Mouse (Mus musculus): ENCODE data around the gene Sema3f. TPM values are rescaled to one million over a fixed set of nuclear protein-coding genes. Genes with fewer than 3 reads are reported as not detected.
A peak's percentile ranks its signal among the peaks of the same experiment; 100 is the strongest.

The Sema3f gene
- polyA plus RNA-seq, 1 experiment from 2014 or later: 30.2 TPM

GRCm38 (mm10) chr9:107708439-107709095 lies 1.7 kb downstream of the Sema3f start:
- Histone ChIP-seq H3K4me3 (ENCODE audit: low read depth, low read length) (peak overlapping the region; percentile 84), H3K27ac (ENCODE audit: low read length) (peak overlapping the region; percentile 92), H3K4me1 (ENCODE audit: control insufficient read depth, insufficient read depth, low read length) (peaks cover 46% of the 10 kb centered on the region), H3K36me3 (ENCODE audit: control insufficient read depth, insufficient read depth, low read length) (peaks cover 6% of the 10 kb centered on the region; the same call in 1 of the 2 replicates), H3K4me2 (replicated peaks; ENCODE audit: low read depth, low read length) (peak overlapping the region; percentile 74), H3K9me3 (ENCODE audit: control insufficient read depth, low read depth, low read length) (no peaks in the 10 kb centered on the region), H3K27me3 (ENCODE audit: control insufficient read depth, insufficient read depth, low read length) (no peaks in the 10 kb centered on the region), H3K9ac (replicated peaks; ENCODE audit: low read depth, low read length) (peak overlapping the region; percentile 81)
- no peak for ATAC-seq (ENCODE audit: insufficient number of reproducible peaks, insufficient read depth, low FRiP score, low read depth)
- WGBS: 2% methylated on average over 21 of the region's 21 CpGs

GRCm38 (mm10) chr9:107707701-107708438 lies 2.4 kb downstream of the Sema3f start:
- WGBS: under 1% methylated on average over 17 of the region's 17 CpGs
- H3K4me1 ChIP-seq (ENCODE audit: control insufficient read depth, insufficient read depth, low read length): peaks cover 52% of the 10 kb centered on the region
- H3K27me3 ChIP-seq (ENCODE audit: control insufficient read depth, insufficient read depth, low read length): no peaks in the 10 kb centered on the region
- H3K9ac ChIP-seq (replicated peaks; ENCODE audit: low read depth, low read length): peak overlapping the region; percentile 81
- H3K4me2 ChIP-seq (replicated peaks; ENCODE audit: low read depth, low read length): peak overlapping the region; percentile 74
- H3K27ac ChIP-seq (ENCODE audit: low read length): peak overlapping the region; percentile 92
- peak overlapping the region; percentile 84 for H3K4me3 ChIP-seq (ENCODE audit: low read depth, low read length)
- H3K36me3 ChIP-seq (ENCODE audit: control insufficient read depth, insufficient read depth, low read length): peaks cover 6% of the 10 kb centered on the region; the same call in 1 of the 2 replicates
- no peaks in the 10 kb centered on the region for H3K9me3 ChIP-seq (ENCODE audit: control insufficient read depth, low read depth, low read length)
- ATAC-seq (ENCODE audit: insufficient number of reproducible peaks, insufficient read depth, low FRiP score, low read depth): 0 out of 2 replicates have a peak, but pooled peaks have one; percentile 2

GRCm38 (mm10) chr9:107706781-107707211 lies 3.5 kb downstream of the Sema3f start:
- Histone ChIP-seq H3K4me2 (replicated peaks; ENCODE audit: low read depth, low read length) (peak overlapping the region; percentile 74), H3K27me3 (ENCODE audit: control insufficient read depth, insufficient read depth, low read length) (no peaks in the 10 kb centered on the region), H3K4me1 (ENCODE audit: control insufficient read depth, insufficient read depth, low read length) (peaks cover 63% of the 10 kb centered on the region), H3K9me3 (ENCODE audit: control insufficient read depth, low read depth, low read length) (no peaks in the 10 kb centered on the region), H3K9ac (replicated peaks; ENCODE audit: low read depth, low read length) (peak overlapping the region; percentile 81), H3K36me3 (ENCODE audit: control insufficient read depth, insufficient read depth, low read length) (peaks cover 6% of the 10 kb centered on the region; the same call in 1 of the 2 replicates), H3K27ac (ENCODE audit: low read length) (peak overlapping the region; percentile 92), H3K4me3 (ENCODE audit: low read depth, low read length) (peak overlapping the region; percentile 84)
- 2% methylated on average over 14 of the region's 14 CpGs for WGBS
- peak; percentile 4; the same call in 1 of the 2 replicates for ATAC-seq (ENCODE audit: insufficient number of reproducible peaks, insufficient read depth, low FRiP score, low read depth)

DNA sequence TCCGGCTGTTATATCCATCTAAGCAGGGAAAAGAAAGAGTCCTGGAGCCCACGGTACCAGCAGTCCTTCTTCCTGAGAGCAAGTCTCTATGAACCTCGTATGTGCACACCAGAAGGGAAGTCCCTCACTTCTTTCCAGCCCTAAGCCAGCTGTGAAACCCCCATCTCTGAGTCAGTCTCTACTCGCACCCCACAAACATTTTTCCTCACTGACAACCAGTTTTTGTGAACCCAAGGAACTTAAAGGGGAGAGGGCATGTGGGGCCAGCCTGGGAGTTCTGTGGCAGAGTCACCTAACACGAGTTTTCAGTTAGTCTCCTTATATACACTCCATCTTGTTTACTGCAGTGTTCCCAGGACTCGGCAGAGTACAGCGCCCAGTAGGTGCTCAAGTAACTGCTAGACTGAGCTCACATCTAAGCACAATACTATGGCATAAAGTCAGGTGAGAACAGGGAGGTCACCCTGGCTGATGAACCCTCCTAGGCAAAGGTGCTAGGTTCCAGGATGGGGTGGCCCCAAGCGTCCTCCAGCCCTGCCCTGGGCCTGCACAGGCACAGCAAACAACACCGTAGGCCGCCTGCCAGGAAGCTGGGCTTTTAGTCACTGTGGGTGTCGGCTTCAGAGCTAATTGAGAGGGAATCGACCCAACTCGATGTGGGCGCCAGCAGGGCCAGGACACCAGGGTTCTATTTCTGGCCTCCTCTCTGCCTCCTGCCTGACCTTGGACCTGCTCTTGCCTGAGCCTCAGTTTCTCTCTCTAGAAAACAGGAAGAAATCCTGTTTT lies 6.7 kb downstream of the Sema3f start:
- Histone ChIP-seq H3K9ac (replicated peaks; ENCODE audit: low read depth, low read length) (no peak overlapping the region), H3K9me3 (ENCODE audit: control insufficient read depth, low read depth, low read length) (no peaks in the 10 kb centered on the region), H3K27ac (ENCODE audit: low read length) (peak overlapping the region; percentile 68; the same call in 1 of the 2 replicates), H3K27me3 (ENCODE audit: control insufficient read depth, insufficient read depth, low read length) (no peaks in the 10 kb centered on the region), H3K4me3 (ENCODE audit: low read depth, low read length) (no peak overlapping the region), H3K36me3 (ENCODE audit: control insufficient read depth, insufficient read depth, low read length) (peaks cover 10% of the 10 kb centered on the region; the same call in 1 of the 2 replicates), H3K4me2 (replicated peaks; ENCODE audit: low read depth, low read length) (0 out of 2 replicates have a peak overlapping the region, but pooled peaks have one; percentile 1), H3K4me1 (ENCODE audit: control insufficient read depth, insufficient read depth, low read length) (peaks cover 96% of the 10 kb centered on the region)
- ATAC-seq (ENCODE audit: insufficient number of reproducible peaks, insufficient read depth, low FRiP score, low read depth): no peak
- 42% methylated on average over 14 of the region's 14 CpGs for WGBS

- H3K27ac ChIP-seq (ENCODE audit: low read length): peak overlapping the region; percentile 68; the same call in 1 of the 2 replicates
- WGBS: 56% methylated on average over 3 of the region's 3 CpGs
- H3K27me3 ChIP-seq (ENCODE audit: control insufficient read depth, insufficient read depth, low read length): no peaks in the 10 kb centered on the region
Measured at GRCm38 (mm10) chr9:107702606-107703185, 7.6 kb downstream of the Sema3f start.

DNA sequence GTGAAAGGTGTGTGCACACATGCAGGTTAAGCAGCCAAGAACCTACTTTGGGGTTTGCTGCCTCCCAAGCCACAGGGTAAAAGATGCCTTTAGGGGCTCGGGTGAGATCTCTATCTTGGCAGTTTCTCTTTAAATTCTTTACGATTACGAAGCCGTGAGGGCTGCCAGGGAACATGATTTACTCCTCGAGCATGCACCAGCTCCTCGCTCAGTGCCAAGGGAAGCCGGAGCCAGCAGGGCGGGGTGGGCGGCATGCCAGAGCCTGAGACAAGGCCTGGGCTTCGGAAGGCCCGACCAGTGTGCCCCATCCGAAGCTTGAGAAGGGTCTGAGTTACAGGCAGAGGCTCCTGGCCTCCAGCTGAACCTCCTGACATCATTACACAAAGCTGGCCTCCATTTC lies 8.7 kb downstream of the Sema3f start:
- Histone ChIP-seq H3K9ac (replicated peaks; ENCODE audit: low read depth, low read length) (0 out of 2 replicates have a peak overlapping the region, but pooled peaks have one; percentile 1), H3K27ac (ENCODE audit: low read length) (peak overlapping the region; percentile 76; the same call in 1 of the 2 replicates), H3K4me2 (replicated peaks; ENCODE audit: low read depth, low read length) (0 out of 2 replicates have a peak overlapping the region, but pooled peaks have one; percentile 5), H3K9me3 (ENCODE audit: control insufficient read depth, low read depth, low read length) (no peaks in the 10 kb centered on the region), H3K4me1 (ENCODE audit: control insufficient read depth, insufficient read depth, low read length) (peaks cover 99% of the 10 kb centered on the region), H3K36me3 (ENCODE audit: control insufficient read depth, insufficient read depth, low read length) (peaks cover 10% of the 10 kb centered on the region), H3K27me3 (ENCODE audit: control insufficient read depth, insufficient read depth, low read length) (no peaks in the 10 kb centered on the region), H3K4me3 (ENCODE audit: low read depth, low read length) (no peak overlapping the region)
- ATAC-seq (ENCODE audit: insufficient number of reproducible peaks, insufficient read depth, low FRiP score, low read depth): no peak
- WGBS: 27% methylated on average over 12 of the region's 12 CpGs

More at GRCm38 (mm10) chr9:107702606-107703185, 7.6 kb downstream of the Sema3f start:
- ATAC-seq (ENCODE audit: insufficient number of reproducible peaks, insufficient read depth, low FRiP score, low read depth): no peak
- Histone ChIP-seq H3K4me2 (replicated peaks; ENCODE audit: low read depth, low read length) (no peak overlapping the region), H3K9ac (replicated peaks; ENCODE audit: low read depth, low read length) (no peak overlapping the region), H3K4me3 (ENCODE audit: low read depth, low read length) (no peak overlapping the region), H3K36me3 (ENCODE audit: control insufficient read depth, insufficient read depth, low read length) (peaks cover 10% of the 10 kb centered on the region; the same call in 1 of the 2 replicates), H3K9me3 (ENCODE audit: control insufficient read depth, low read depth, low read length) (no peaks in the 10 kb centered on the region), H3K4me1 (ENCODE audit: control insufficient read depth, insufficient read depth, low read length) (peaks cover 98% of the 10 kb centered on the region)

DNA sequence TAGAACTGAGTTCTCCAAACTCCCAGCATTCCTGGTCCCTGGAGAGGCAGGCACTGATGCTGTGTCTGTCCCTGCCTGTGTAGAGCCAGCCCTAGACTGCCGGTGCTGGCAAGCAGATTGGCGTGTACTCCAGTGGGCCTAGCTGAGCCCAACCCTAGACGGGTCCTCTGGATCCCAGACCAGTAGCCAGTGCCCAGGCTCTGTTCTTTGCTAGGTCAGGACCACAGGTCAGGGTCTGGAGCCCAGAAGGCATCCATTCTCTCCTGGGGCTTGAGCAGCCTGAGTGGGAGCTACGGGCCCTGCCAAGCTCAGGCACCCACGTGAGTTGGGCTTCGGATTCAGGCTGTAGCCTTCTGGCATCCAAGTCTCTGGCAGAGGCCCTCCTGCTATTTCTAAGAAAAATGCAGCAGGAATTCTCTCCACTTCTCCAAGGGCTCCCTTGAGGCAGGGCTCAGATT lies 10.1 kb downstream of the Sema3f start:
- no peak for ATAC-seq (ENCODE audit: insufficient number of reproducible peaks, insufficient read depth, low FRiP score, low read depth)
- peaks cover 6% of the 10 kb centered on the region for H3K36me3 ChIP-seq (ENCODE audit: control insufficient read depth, insufficient read depth, low read length)
- no peak overlapping the region for H3K4me2 ChIP-seq (replicated peaks; ENCODE audit: low read depth, low read length)
- no peaks in the 10 kb centered on the region for H3K27me3 ChIP-seq (ENCODE audit: control insufficient read depth, insufficient read depth, low read length)
- H3K27ac ChIP-seq (ENCODE audit: low read length): peak overlapping the region; percentile 76
- H3K9me3 ChIP-seq (ENCODE audit: control insufficient read depth, low read depth, low read length): no peaks in the 10 kb centered on the region
- 26% methylated on average over 6 of the region's 6 CpGs for WGBS
- no peak overlapping the region for H3K4me3 ChIP-seq (ENCODE audit: low read depth, low read length)
- no peak overlapping the region for H3K9ac ChIP-seq (replicated peaks; ENCODE audit: low read depth, low read length)
- H3K4me1 ChIP-seq (ENCODE audit: control insufficient read depth, insufficient read depth, low read length): peaks cover 96% of the 10 kb centered on the region

Data from stomach, embryonic 14.5 days (tissue).